Mouse (Mus musculus): ENCODE measurements around the gene Asap3.
A peak's percentile ranks its signal among the peaks of the same experiment; 100 is the strongest.

Gene Asap3

DNA sequence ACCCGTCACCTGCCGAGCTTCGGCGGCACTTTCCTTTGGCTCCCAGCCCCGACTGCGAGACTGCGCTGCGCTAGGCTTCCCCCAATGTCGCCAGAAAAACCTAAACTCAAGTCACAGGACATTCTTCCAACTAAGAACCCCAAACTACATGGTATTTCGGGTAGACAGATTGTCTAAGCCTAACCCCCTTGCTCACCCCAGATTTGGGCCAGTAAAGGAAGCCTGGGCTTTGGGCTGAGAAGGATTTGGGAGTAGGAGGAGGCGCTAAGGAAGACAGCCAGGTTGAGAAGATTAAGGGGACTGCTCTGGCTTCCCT lies 43.1 kb downstream of the Asap3 start:
- no peak for DNase-seq (ENCODE audit: low read depth, low spot score)

DNA sequence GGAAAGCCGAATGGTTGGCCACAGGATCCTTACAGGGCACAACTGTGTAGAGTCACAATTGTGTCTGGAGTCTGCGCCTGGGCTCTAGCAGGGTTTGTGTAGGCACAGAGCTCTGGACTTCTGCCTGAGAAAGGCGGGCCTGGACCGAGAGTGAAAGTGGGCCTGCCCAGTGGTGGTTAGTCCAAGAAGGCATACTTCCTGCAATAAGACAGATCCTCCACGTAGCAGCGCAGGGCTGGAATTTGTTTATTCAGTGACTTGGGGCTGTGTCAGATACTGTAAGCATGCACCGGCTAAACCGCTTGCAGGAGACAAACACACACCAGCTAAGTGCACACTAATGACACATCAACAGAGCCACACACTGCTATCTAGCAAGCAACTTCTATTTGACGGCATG lies 43.6 kb downstream of the Asap3 start:
- no peak for DNase-seq (ENCODE audit: low read depth, low spot score)

DNA sequence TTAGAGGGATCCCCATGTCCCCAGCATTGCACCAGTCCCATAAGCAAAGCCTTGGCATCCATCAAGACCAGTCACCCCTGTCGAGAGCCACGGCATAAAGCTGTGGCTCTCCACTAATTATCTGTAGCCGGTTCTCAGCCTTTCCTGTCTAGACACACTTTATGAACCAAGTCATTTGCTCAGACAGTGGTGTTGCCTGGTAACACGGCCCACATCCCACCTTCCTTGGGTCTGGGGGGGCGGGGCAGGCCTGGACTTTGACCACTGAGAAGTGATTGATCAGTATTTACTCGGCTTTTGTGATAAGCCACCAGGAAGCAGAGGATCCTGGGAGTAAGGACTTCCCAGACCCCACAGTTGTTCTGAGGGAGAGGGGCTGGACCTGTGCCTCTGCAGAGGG lies 49.8 kb downstream of the Asap3 start:
- no peak for DNase-seq (ENCODE audit: low read depth, low spot score)

DNA sequence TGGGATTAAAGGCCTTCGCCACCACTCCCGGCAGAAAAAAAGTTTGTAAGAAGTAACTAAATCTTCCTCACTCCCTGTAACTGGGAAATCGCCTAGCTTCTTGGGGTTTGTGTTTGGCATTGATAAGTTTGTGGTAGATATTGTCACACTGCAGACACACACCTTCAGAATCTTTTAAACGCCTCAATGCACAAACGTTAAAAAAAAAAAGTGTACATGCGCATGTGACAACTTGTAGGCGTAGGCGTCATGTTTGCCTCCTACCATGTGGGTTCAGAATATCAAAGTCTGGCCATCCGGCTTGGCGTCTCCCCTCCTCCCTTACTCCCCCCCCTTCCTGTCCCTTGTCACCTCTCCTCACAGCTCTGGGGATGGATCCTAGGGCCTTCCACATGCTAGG lies 50.5 kb downstream of the Asap3 start:
- DNase-seq (ENCODE audit: low read depth, low spot score) = no peak

DNA sequence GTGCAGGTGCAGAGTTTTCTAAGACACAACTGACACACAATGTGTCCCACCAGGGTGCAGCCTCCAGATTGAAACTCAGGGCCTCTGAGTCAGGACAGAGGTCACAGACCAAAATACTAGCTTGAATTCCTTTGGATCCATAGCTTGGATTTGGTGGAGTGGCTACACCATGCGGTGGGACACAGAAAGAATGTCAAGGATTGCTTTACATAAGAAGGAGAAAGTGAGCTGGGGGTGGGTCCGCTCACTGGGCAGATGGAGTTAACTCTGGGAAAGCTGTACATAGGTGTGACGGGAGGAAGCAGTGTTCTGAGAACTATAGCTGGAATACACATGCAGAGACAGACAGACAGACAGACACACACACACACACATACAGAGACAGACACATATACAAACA lies 53.8 kb downstream of the Asap3 start:
- DNase-seq (ENCODE audit: low read depth, low spot score) = no peak

DNA sequence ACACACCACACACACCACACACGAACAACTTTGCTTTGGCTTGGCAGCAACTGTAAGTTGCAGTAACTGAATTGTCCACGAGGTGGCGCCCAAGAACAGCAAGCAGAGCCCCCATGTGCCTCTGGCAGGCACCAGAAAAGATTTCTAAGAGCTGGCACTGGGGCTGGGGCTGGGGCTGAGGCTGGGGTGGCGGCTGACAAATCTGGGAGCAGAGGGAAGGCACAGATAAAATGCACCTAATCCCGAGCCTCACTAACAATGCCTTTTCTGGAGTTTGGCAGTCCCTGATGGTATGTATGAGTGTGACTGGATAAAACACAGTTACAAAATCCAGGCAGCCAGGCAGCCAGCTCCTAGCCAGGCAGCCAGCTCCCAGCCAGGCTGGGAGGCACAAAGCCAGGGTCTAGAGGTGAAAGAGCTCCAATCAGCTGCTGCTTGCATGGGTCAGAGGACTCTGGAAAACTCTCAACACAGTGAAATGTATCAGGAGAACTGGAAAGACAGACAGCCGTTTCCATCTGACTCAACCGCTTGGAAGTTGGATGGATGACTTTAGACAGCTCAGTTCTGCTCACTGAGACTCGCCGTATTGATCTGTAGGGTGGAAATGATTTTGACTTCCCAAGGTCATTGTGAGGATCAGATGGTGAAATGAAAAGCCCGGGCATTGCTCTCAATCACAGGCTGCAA lies 54.5 kb downstream of the Asap3 start:
- DNase-seq (ENCODE audit: low read depth, low spot score) = peak; percentile 30

DNA sequence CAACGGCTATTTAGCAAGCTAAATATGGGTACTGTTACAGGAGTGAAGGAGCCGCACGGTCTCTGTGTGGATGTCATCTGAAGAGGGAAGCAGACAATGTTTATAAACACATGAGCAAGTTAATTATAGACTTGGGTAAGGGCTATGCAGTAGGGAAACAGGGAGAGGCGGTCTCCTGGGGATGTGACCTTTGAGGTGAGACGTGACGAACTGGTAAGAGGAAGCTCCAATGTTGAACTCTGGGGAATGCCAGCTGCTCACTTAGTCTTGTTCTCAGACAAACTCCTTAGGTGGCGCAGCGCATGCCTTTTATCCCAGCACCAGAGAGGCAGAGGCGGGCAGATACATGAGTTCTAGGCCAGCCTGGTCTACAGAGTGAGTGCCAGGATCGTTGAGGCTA lies 55.7 kb downstream of the Asap3 start:
- DNase-seq (ENCODE audit: low read depth, low spot score) = no peak

DNA sequence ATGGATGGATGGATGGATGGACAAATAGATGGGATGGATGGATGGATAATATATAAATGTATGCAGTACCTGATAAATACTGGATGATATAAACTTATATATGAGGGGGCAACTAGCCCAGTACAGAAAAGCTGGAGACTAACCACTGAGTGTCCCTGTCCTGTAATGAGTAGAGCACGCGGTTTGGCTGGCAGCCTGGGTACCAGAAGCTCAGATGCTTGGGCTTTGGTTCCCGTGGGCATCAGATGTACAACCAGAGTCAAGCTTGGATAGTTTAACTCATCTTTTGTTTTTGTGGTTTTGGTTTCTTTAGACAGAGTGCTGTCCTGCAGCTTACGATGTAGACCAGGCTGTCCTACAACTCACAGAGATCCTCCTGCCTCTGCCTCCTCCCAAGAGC lies 57.4 kb downstream of the Asap3 start:
- no peak for DNase-seq (ENCODE audit: low read depth, low spot score)

DNA sequence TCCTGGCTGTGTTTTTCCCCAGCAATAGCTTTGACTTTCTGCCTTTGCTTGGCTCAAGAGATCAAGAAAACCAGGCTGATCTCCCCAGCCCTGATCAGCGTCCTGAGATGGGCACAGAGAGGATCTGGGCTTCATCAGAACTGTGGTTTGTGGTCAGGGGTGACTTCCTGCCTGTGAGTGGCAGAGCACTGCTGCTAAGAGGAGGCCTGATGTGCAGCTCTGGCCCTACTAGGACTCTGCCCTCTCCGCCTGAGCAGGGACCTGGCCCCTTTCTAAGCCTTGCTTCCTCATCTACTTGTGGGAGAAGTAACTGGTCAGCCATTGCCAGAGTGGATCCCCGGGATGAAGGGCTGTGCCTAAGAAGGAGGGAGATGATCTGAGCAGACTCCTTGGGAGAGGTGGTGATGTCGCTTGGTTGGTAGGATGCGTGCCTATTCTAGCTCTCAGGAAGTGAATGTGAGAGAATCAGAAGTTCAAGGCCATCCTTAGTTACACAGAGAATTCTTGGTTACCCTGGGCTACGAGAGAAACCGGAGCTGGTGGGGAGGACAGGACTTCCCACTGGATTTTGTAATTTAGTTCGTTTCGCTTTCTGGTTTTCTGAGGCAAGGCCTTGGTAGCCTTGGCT lies 60.7 kb downstream of the Asap3 start:
- no peak for DNase-seq (ENCODE audit: low read depth, low spot score)

DNA sequence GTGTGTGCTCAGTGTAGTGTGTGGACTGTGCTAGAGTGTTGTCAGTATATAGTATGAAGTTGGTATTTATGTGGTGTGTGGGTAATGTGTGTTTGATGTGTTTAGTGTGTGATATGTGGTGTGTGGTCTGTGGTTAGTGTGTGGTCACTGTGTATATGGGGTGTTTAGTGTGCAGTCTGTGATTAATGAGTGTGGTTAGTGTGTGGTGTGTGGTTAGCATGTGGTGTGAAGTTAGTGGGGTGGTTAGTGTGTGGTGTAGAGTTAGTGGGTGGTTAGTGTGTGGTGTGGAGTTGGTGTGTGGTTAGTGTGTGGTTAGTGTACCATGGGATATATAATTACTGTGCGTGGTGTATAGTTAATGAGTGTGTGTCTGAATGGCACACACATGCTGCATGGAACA lies 62.7 kb downstream of the Asap3 start:
- DNase-seq (ENCODE audit: low read depth, low spot score) = no peak

DNA sequence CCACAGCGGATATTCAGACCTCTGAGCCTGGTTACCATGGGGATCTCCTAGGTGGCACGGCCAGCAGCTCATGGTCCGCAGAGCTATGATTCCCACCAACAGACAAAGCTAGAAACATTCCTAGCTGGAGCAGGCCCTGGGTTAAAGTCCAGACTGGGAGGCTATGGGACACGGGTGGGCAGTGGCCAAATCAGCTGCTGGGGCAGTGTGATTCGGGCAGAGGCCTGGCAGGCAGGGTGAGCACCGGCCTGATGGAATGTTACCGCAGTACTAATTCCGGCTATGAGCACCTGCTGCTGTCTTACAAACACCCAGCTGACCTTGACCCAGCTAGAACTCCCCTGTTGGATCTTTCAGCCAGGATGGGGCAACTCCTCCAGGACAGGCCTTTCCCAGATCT lies 64.5 kb downstream of the Asap3 start:
- no peak for DNase-seq (ENCODE audit: low read depth, low spot score)

DNA sequence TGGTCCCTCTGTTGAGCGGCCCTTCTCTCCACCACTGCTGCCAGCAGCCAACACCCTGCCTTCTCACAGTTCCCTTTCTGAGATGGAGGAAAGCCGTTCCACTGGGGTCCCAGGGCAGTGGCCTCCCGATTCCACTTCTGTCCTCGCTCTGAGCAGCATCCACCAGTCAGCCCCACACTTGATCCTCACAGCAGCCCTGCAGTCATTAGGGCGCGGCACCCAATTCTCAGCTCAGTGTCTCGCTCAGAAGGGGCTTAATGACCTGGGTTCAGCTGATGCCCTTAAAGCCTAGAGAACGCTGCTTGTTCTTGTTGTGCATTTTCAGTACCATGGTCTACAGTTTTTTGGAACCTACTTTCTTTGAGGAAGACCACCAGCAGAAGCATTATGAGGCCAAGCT lies 74.9 kb downstream of the Asap3 start:
- DNase-seq (ENCODE audit: low read depth, low spot score) = no peak

DNA sequence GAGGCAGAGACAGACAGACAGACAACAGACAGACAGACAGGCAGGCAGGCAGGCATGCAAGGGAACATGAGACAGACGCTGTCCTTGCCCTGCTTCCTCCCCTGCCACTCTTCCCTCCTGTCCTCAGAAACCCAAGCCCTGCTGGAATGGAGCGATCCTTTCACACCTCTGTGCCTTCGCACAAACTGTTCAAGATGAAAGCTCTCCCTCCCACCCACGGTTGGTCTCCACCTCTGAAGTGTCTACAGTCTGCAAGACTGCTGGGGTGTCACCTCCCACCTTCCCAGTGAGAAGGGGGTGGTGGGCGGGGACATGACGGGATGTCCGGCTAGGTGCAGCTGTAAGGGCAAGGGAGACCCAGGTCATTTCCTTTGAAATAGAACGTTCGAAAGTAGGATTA lies 75.4 kb downstream of the Asap3 start:
- DNase-seq (ENCODE audit: low read depth, low spot score) = no peak

DNA sequence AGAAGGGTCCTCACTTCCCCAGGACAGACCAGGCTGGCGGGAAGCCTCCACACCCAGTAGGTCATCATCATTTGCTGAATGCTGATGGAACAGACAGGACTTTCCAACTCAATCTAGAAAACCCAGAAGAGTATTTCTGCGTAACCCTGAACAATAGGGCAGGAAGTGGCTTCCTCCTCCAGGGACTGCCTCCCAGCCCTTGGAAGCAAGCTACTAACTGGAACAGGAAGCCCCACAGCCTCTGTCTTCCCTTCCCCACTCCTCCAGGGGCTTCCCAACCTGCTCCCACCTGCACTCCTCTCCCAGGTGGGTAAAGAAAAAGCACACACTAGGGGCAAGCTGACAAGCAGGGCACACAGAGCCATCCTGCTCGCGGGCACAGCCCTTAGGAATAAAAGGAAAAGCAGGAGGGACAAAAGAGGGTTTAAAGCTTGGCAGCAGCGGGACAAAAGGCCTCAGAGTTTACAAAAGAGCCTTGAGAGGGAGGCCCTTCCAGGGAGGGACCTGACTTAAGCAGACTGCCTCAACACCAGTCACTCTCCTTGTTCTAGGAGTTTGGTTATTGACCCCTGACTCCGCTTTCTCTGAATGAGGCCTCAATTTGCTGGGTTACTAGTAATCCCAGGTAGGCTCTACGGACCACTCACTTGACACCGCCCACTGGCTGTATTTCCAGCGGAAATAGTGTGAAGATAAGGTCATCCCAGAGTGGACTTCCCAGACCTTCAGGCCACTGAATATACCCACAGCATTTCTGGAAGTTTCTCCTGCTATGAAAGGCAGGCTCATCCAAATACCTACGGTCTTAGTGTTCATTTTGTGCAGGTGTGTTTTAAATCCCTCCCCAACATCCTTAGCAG lies 76.7 kb downstream of the Asap3 start:
- no peak for DNase-seq (ENCODE audit: low read depth, low spot score)

DNA sequence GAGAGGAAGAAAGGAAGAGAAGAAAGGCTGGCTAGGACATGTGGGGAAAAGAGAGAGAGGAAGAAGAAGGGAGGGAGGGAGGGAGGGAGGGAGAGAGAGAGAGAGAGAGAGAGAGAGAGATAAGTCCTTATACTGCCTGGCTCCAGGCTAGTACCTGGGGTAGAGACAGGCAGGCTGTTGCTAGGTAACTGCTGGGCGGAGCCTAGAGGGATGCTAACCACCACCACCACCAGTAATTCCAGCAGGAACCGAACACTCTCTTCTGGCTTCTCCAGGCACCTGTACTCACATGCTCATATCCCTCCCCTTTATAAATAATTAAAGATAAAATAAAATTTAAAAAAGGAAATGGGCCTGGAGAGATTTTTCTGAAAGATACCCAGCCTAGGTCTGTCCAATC lies 77.6 kb downstream of the Asap3 start:
- peak; percentile 59 for DNase-seq (ENCODE audit: low read depth, low spot score)

DNA sequence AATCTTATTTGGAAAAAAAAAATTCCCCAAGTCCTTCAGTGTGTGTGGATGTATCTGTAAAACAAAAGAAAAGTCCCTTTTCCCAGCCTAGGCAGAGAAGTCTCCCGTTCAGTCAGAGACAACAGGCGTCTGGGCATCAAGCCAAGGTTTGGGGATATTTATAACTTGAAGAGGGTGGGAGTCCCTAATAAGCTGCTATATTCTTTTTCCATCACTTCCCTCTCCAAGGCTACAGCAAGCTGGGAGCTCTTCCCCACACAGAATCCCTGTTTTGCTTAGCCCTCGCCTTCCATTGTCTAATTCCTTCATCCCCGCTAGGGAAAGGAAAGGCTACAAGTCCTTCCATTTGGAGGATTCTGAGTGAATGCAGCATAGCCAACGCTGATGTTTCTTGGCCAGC lies 78.3 kb downstream of the Asap3 start, which contains the start of gene Zfp46:
Zfp46 (plus strand) TSS at position 229 of the 400 bp plus-strand sequence.
- peak; percentile 82 for DNase-seq (ENCODE audit: low read depth, low spot score)

DNA sequence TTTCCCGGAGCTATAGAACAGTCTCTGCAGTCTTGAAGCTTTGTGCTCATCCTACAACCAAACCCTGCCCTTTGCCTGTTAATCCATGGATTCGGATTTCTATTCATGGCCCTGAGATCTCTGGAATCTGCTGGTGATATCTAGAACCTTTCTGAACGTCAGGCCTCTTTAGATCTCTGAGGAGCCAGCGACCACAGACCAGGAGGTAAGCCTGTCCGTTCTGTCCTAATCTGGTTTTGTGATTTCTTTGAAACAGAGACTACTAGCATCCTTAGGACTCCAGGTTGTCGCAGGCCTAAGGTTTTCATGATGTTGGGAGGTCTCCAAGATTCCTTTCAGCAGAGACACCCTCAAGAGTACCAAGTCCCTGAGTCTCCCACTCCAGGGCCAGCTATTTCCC lies 78.7 kb downstream of the Asap3 start:
- peak; percentile 26 for DNase-seq (ENCODE audit: low read depth, low spot score)

DNA sequence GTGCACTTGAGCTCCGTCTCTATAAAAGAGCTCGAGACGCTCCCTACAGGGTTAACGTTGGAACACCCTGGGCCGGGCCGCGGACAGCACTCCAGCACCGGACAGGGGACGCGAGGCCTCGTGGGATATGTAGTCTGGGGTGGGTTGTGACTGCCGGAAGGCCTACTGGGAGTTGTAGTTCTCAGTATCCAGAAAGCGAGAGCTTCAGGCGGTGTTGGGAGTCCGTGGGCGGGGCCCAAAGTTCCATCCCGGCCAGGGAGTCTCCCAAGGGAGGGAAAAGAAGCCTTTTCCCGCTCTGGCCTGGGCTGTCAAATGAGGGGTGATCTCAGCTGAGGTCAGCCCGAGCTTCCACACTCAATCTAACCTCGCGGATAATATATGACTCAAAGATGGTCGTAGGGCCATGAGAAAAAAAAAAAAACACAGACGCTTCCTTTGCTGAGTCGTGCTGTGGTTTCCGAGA lies 79.2 kb downstream of the Asap3 start:
- DNase-seq (ENCODE audit: low read depth, low spot score) = peak; percentile 92

DNA sequence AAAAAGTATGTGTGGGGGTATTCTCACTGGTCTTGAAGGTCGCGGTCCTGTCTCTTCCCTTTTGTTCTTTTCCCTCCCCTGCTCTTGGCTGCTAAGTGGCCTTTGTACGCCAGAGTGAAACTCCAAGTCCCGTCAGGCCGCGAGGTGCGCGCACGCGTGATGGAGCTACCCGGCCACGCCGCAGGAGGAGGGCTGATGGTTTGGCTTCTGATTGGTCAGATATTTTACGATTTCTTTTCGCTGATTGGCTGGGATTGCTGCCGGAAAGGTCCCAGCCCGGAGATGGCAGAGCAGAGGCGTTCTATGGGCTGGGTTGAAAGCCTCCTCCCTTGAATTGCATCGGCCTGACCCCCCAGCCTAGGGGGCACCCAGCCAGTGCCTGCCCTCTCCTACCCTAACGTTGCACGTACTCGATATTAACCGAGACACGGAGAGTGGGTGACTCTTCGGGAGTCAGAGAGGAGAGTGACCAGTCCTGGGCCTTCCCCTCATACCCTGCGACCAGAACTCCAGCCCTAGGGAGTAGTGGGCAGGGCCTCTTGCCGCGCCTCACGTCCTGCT lies 79.7 kb downstream of the Asap3 start:
- peak; percentile 95 for DNase-seq (ENCODE audit: low read depth, low spot score)

DNA sequence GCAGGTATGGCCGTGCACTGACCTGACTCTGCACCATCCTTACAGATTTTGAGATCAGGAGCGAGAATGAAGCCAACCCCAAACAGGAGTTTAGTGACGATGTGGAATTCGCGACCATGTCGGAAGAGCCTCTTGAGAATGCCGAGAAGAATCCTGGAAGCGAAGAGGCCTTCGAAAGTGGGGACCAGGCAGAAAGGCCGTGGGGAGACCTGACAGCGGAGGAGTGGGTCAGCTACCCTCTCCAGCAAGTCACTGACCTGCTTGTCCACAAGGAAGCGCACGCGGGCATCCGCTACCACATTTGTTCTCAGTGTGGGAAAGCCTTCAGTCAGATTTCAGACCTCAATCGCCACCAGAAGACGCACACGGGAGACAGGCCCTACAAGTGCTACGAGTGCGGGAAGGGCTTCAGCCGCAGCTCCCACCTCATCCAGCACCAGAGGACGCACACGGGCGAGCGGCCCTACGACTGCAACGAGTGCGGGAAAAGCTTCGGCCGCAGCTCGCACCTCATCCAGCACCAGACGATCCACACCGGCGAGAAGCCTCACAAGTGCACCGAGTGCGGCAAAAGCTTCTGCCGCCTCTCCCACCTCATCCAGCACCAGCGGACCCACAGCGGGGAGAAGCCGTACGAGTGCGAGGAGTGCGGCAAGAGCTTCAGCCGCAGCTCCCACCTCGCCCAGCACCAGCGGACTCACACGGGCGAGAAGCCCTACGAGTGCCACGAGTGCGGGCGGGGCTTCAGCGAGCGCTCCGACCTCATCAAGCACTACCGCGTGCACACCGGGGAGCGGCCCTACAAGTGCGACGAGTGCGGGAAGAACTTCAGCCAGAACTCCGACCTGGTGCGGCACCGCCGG lies 84.0 kb downstream of the Asap3 start:
- no peak for DNase-seq (ENCODE audit: low read depth, low spot score)

DNA sequence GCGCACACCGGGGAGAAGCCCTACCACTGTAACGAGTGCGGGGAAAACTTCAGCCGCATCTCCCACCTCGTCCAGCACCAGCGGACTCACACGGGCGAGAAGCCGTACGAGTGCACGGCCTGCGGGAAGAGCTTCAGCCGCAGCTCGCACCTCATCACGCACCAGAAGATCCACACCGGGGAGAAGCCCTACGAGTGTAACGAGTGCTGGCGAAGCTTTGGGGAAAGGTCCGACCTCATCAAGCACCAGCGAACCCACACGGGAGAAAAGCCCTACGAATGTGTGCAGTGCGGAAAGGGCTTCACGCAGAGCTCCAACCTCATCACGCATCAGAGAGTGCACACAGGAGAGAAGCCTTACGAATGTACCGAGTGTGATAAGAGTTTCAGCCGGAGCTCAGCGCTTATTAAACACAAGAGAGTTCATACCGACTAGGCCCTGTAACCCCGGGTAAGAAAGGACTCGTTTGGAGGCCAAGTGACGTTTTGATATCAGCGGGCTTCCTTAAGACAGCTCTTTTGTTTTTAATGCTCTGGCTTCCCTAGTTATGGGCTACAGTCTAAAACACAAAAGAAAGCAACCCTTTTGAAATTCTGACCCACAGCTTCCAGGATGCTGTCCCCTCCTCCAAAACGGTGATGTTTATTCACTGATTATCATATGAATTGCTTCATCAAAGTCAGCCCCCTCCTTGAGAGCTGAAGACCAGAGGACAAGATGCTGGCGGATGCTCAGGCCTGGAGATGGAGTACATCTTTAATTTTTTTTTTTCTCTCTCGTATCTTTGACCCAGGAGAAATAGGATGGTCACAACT lies 84.8 kb downstream of the Asap3 start:
- no peak for DNase-seq (ENCODE audit: low read depth, low spot score)
